8 mouse cellular contexts compared by ENCODE assay signal in the genomic region with DNA sequence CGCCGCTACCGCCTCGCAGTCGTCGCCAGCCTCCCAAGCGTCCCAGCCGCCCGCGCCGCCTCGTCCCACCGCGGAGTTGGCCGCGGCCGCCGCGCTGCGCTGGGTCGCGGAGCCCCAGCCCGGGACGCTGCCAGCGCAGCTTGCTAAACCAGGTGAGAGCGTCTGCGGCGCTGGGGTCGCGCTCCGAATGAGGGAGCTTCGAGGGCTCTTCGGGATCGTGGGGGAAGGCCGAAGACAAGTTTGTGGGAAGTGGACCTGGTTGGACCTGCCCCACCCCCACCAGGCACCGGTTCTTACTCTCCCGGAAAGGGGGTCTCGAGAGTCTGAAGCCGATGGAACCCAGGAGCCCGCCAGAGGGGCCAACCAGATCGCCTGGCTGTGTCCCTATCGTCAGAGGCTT. TPM values are rescaled to one million over a fixed set of nuclear protein-coding genes. Genes with fewer than 3 reads are reported as not detected.
DNase-seq lines count a peak whose midpoint lies in the region; ATAC-seq and TF ChIP-seq lines count a peak whose summit lies in the region.

No protein-coding gene starts in this region.

- H3K9me3 ChIP-seq in embryonic facial prominence, embryonic 14.5 days (ENCODE audit: control insufficient read depth, low read length): no peaks in the 10 kb centered on the region
- H3K9me3 ChIP-seq in intestine, embryonic 16.5 days (ENCODE audit: control insufficient read depth, low read length): no peaks in the 10 kb centered on the region
- H3K9me3 ChIP-seq in neural tube, embryonic 12.5 days: no peaks in the 10 kb centered on the region

- WGBS in kidney, adult 2 months: 3% methylated on average over 42 of the region's 42 CpGs
- 0% methylated on average over 32 of the region's 42 CpGs for WGBS in embryonic facial prominence, embryonic 14.5 days
- 0% methylated on average over 42 of the region's 42 CpGs for WGBS in intestine, embryonic 16.5 days
- under 1% methylated on average over 42 of the region's 42 CpGs for WGBS in neural tube, embryonic 12.5 days

- no peak for ATAC-seq in embryonic facial prominence, embryonic 14.5 days (ENCODE audit: low read depth)
- no peak for ATAC-seq in intestine, embryonic 16.5 days
- 0 out of 2 replicates have a peak, but pooled peaks have one; percentile 37 for ATAC-seq in neural tube, embryonic 12.5 days (ENCODE audit: low FRiP score, low read depth)

- no peak for DNase-seq in kidney, adult 2 months
- DNase-seq in kidney, adult 11 months: no peak
- DNase-seq in embryonic facial prominence, embryonic 14.5 days (ENCODE audit: low spot score): no peak
- no peak for DNase-seq in thymus, postnatal 0 days (ENCODE audit: low spot score)
- no peak for DNase-seq in layer of hippocampus, postnatal 25 days (ENCODE audit: extremely low spot score in 1 of 2, low spot score in 1 of 2)
- no peak for DNase-seq in urinary bladder, adult 2 months (ENCODE audit: low spot score)

- H3K4me1 ChIP-seq in kidney, adult 2 months (ENCODE audit: control insufficient read depth, insufficient read depth, low read length): no peaks in the 10 kb centered on the region
- H3K4me1 ChIP-seq in embryonic facial prominence, embryonic 14.5 days (ENCODE audit: control insufficient read depth, insufficient read depth, low read length): peaks cover 10% of the 10 kb centered on the region
- H3K4me1 ChIP-seq in intestine, embryonic 16.5 days (ENCODE audit: control insufficient read depth, insufficient read depth, low read length): peaks cover 18% of the 10 kb centered on the region
- peaks cover 23% of the 10 kb centered on the region for H3K4me1 ChIP-seq in neural tube, embryonic 12.5 days

- no peak for TF ChIP-seq POLR2A in kidney, adult 2 months (IDR thresholded peaks at IDR 0.05; ENCODE audit: low read depth, low read length)

- peak overlapping the region; percentile 62 for H3K9ac ChIP-seq in embryonic facial prominence, embryonic 14.5 days (ENCODE audit: low read depth, low read length)
- H3K9ac ChIP-seq in intestine, embryonic 16.5 days (ENCODE audit: low read depth, low read length): peak overlapping the region; percentile 4; the same call in 1 of the 2 replicates
- H3K9ac ChIP-seq in neural tube, embryonic 12.5 days: peak overlapping the region; percentile 38; the same call in 1 of the 2 replicates

- peak overlapping the region; percentile 57 for H3K4me2 ChIP-seq in embryonic facial prominence, embryonic 14.5 days (ENCODE audit: low read depth, low read length)
- H3K4me2 ChIP-seq in intestine, embryonic 16.5 days (ENCODE audit: low read depth, low read length): peak overlapping the region; percentile 61
- H3K4me2 ChIP-seq in neural tube, embryonic 12.5 days (replicated peaks): peak overlapping the region; percentile 54

- no peak overlapping the region for H3K27ac ChIP-seq in kidney, adult 2 months (ENCODE audit: insufficient read depth, low read depth, low read length)
- peak overlapping the region; percentile 28; the same call in 1 of the 2 replicates for H3K27ac ChIP-seq in embryonic facial prominence, embryonic 14.5 days (replicated peaks; ENCODE audit: low read depth, low read length)
- no peak overlapping the region for H3K27ac ChIP-seq in intestine, embryonic 16.5 days (ENCODE audit: low read length)
- H3K27ac ChIP-seq in neural tube, embryonic 12.5 days: no peak overlapping the region

- H3K36me3 ChIP-seq in kidney, adult 2 months (ENCODE audit: control insufficient read depth, insufficient read depth, low read length): no peaks in the 10 kb centered on the region
- H3K36me3 ChIP-seq in embryonic facial prominence, embryonic 14.5 days (ENCODE audit: control insufficient read depth, insufficient read depth, low read length): no peaks in the 10 kb centered on the region
- no peaks in the 10 kb centered on the region for H3K36me3 ChIP-seq in intestine, embryonic 16.5 days (ENCODE audit: control insufficient read depth, insufficient read depth, low read length)
- H3K36me3 ChIP-seq in neural tube, embryonic 12.5 days: no peaks in the 10 kb centered on the region

- TF ChIP-seq CTCF in kidney, adult 2 months (conservative IDR thresholded peaks at IDR 0.05; ENCODE audit: insufficient read depth, insufficient read length, low read depth, low read length): no peak

- peak overlapping the region; percentile 23; the same call in 1 of the 2 replicates for H3K4me3 ChIP-seq in kidney, adult 2 months (ENCODE audit: insufficient read depth, low read depth, low read length)
- peak overlapping the region; percentile 41 for H3K4me3 ChIP-seq in embryonic facial prominence, embryonic 14.5 days (ENCODE audit: low read depth, low read length)
- H3K4me3 ChIP-seq in intestine, embryonic 16.5 days (ENCODE audit: low read length): peak overlapping the region; percentile 45
- H3K4me3 ChIP-seq in neural tube, embryonic 12.5 days: peak overlapping the region; percentile 29

- H3K27me3 ChIP-seq in kidney, adult 2 months (replicated peaks; ENCODE audit: control insufficient read depth, insufficient read depth, low read length): peaks cover 15% of the 10 kb centered on the region
- H3K27me3 ChIP-seq in embryonic facial prominence, embryonic 14.5 days (replicated peaks; ENCODE audit: control insufficient read depth, insufficient read depth, low read length): peaks cover 99% of the 10 kb centered on the region
- peaks cover 83% of the 10 kb centered on the region for H3K27me3 ChIP-seq in intestine, embryonic 16.5 days (replicated peaks; ENCODE audit: control insufficient read depth, insufficient read depth, low read length)
- peaks cover 98% of the 10 kb centered on the region for H3K27me3 ChIP-seq in neural tube, embryonic 12.5 days (replicated peaks)

RNA-seq across cellular contexts. Expression of gene Dmrt3, which starts 1.0 kb away (rescaled TPM):
- polyA plus RNA-seq in kidney, adult 2 months (2012; rRNA removed): not detected in 2 replicates
- polyA plus RNA-seq in embryonic facial prominence, embryonic 14.5 days (2014; fragmentation: Nextera tagmentation; extraction: Ambion mirVana): 1.9 and 2.2 TPM in 2 replicates
- 0.15 and 0.20 TPM in 2 replicates for polyA plus RNA-seq in intestine, embryonic 16.5 days (2015; fragmentation: Nextera tagmentation; extraction: Ambion mirVana)
- 3.7 and 3.9 TPM in 2 replicates for polyA plus RNA-seq in neural tube, embryonic 12.5 days (2016; fragmentation: Nextera tagmentation; extraction: Ambion mirVana)
- 2.0 and 2.3 TPM in 2 replicates for polyA plus RNA-seq in thymus, postnatal 0 days (2015; fragmentation: Nextera tagmentation; extraction: Ambion mirVana)
- total RNA-seq in layer of hippocampus, postnatal 25 days (2021): 1 to 10 TPM in 1 of 2 experiments, under 1 TPM in 1; 0.59 to 1.2 TPM
- 0.06 TPM in 1 of 2 replicates, not detected in the other for polyA plus RNA-seq in urinary bladder, adult 2 months (2012; rRNA removed)

Comparison
In these comparisons a context has a peak if more than half of its experiments do, and no peak if none do; other contexts are left out.
1. H3K9ac ChIP-seq: peak in every context shown above with its lines; median percentile 62 in embryonic facial prominence, embryonic 14.5 days; 38 in neural tube, embryonic 12.5 days; 4 in intestine, embryonic 16.5 days.